Mouse (Mus musculus) intestine, postnatal 0 days (tissue): ENCODE measurements around the gene Atg14. TPM values are rescaled to one million over a fixed set of nuclear protein-coding genes. Genes with fewer than 3 reads are reported as not detected.
"Not testable (repeated sequence)": the region's sequence is repeated elsewhere in the genome, so short reads cannot be mapped to it uniquely, and the experiment has no call there.

Source experiments
- ATAC-seq: fragments of 200-750 bp; cut with Nextera tagmentation; 2 replicates; pipeline ENCODE4 v1.8.0; 2017; ENCODE audit warnings: mild to moderate bottlenecking, moderate TSS enrichment, moderate library complexity
- H3K27ac ChIP-seq: fragments of 300-500 bp; sonication (generic); 2 replicates; pipeline ENCODE4 v1.5.1; 2014; ENCODE audit warnings: mild to moderate bottlenecking, low read depth, low read length, moderate library complexity
- H3K27me3 ChIP-seq: fragments of 300-500 bp; sonication (generic); replicated peaks from 2 replicates; pipeline ENCODE4 v1.6.1; 2014; ENCODE audit warnings: low read length, mixed read lengths; ENCODE audit not compliant: control insufficient read depth, insufficient read depth
- H3K36me3 ChIP-seq: fragments of 300-500 bp; sonication (generic); 2 replicates; pipeline ENCODE4 v1.6.1; 2014; ENCODE audit warnings: mild to moderate bottlenecking, moderate library complexity; ENCODE audit not compliant: control insufficient read depth, insufficient read depth
- H3K4me1 ChIP-seq: fragments of 300-500 bp; sonication (generic); replicated peaks from 2 replicates; pipeline ENCODE4 v1.6.1; 2014; ENCODE audit warnings: antibody characterized with exemption, low read length, mixed read lengths; ENCODE audit not compliant: control insufficient read depth, insufficient read depth
- H3K4me2 ChIP-seq: fragments of 300-500 bp; sonication (generic); replicated peaks from 2 replicates; pipeline ENCODE4 v1.6.1; 2014; ENCODE audit warnings: low read depth, mild to moderate bottlenecking, moderate library complexity
- H3K4me3 ChIP-seq: fragments of 300-500 bp; sonication (generic); 2 replicates; pipeline ENCODE4 v1.5.1; 2014; ENCODE audit warnings: low read depth, low read length
- H3K9ac ChIP-seq: fragments of 300-500 bp; sonication (generic); 2 replicates; pipeline ENCODE4 v1.6.1; 2014; ENCODE audit warnings: mild to moderate bottlenecking, low read depth, low read length
- H3K9me3 ChIP-seq: fragments of 300-500 bp; sonication (generic); 2 replicates; pipeline ENCODE4 v1.6.1; 2016; ENCODE audit warnings: mixed run types; ENCODE audit not compliant: control insufficient read depth
- CTCF ChIP-seq: sonication (generic); IDR thresholded peaks from 2 replicates; pipeline ENCODE4 v1.5.1; 2016; ENCODE audit warnings: low read depth, mild to moderate bottlenecking, control low read depth, antibody characterized with exemption, moderate library complexity
- WGBS: fragments of 180-500 bp; shearing (Covaris S2); extraction: QIAGEN DNeasy Blood & Tissue Kit; methylation state at CpG from one replicate; pipeline ENCODE4 v1.1.7; 2014; 5-methylcytosine and 5-hydroxymethylcytosine counted together
- polyA plus RNA-seq: library from polyadenylated mRNA; unstranded; fragments of >200 nt; fragmentation: Nextera tagmentation; extraction: Ambion mirVana; gene quantifications from 2 replicates; pipeline ENCODE4 v1.2.1, GENCODE M21; 2015

Atg14 gene
- polyA plus RNA-seq, result 6.4 and 7.8 TPM in 2 replicates

- not testable (repeated sequence) for H3K27me3 ChIP-seq, H3K4me3 ChIP-seq, H3K36me3 ChIP-seq, H3K4me1 ChIP-seq, H3K9me3 ChIP-seq, H3K4me2 ChIP-seq, ATAC-seq, H3K9ac ChIP-seq, H3K27ac ChIP-seq
- 89% methylated on average over 11 of the region's 11 CpGs for WGBS
These were observed at the start of gene Atg14 for GRCm38 (mm10) chr14:47570549-47570948. Gene Atg14, minus strand, starts transcription at chr14:47570649.

DNA sequence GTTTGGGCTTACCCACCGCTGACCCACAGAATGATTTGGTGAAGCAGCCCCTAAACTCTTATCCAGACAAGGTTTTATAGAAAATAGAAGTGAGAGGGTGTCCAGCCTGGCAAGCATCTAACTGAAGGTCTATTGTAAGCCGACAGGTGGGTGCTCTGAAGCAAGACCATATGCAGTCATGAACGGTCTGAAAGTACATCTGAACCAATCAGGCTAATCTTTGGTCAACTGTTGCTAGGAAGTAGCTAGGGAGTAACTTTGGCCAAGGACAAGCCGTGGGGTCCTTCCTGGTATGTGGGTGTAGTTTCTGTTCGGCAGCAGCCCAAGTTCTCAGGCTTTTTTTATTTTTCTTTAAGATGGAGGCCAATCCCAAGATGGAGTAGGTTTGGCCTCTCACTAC, 48.4 kb upstream of the Atg14 start:
- Histone ChIP-seq H3K4me1 (no peaks in the 10 kb centered on the region), H3K4me3 (no peak overlapping the region), H3K27ac (no peak overlapping the region), H3K36me3 (no peaks in the 10 kb centered on the region), H3K4me2 (no peak overlapping the region), H3K27me3 (no peaks in the 10 kb centered on the region), H3K9ac (no peak overlapping the region), H3K9me3 (no peaks in the 10 kb centered on the region)
- TF ChIP-seq CTCF, result no peak
- no peak for ATAC-seq
- WGBS, result 80% methylated on average over 5 of the region's 5 CpGs

DNA sequence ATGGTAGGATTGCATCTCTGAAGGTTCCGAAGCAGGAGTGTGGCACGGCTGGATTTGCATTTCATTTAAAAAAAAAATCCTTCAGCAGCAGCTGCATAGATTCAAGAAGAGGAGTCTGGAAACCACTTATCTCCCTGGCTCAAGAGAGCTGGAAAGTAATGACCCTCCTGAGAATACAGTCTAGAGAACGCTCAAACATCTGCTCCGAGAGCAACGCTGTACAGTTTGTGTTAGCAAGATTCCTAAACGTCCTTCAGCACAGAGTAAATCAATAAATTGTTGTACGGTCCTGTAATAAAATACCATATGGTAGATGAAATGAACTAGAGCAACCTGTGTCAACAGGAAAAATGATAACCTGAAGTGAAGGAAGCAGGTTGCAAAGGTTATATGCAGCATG, 42.8 kb upstream of the Atg14 start:
- no peak for TF ChIP-seq CTCF
- Histone ChIP-seq H3K27ac (no peak overlapping the region), H3K4me3 (no peak overlapping the region), H3K4me1 (no peaks in the 10 kb centered on the region), H3K9ac (no peak overlapping the region), H3K9me3 (no peaks in the 10 kb centered on the region), H3K27me3 (no peaks in the 10 kb centered on the region), H3K4me2 (no peak overlapping the region), H3K36me3 (no peaks in the 10 kb centered on the region)
- 25% methylated on average over 7 of the region's 7 CpGs for WGBS
- ATAC-seq, result no peak

- H3K4me3 ChIP-seq, result no peak overlapping the region
- ATAC-seq, result 0 out of 2 replicates have a peak, but pooled peaks have one; percentile 38
- WGBS, result 30% methylated on average over 11 of the region's 11 CpGs
- no peaks in the 10 kb centered on the region for H3K27me3 ChIP-seq
- no peak overlapping the region for H3K9ac ChIP-seq
- no peak overlapping the region; the same call in 1 of the 2 replicates for H3K4me2 ChIP-seq
- TF ChIP-seq CTCF, result peak; percentile 83
- H3K27ac ChIP-seq, result no peak overlapping the region
- H3K4me1 ChIP-seq, result no peaks in the 10 kb centered on the region
- no peaks in the 10 kb centered on the region for H3K36me3 ChIP-seq
- H3K9me3 ChIP-seq, result no peaks in the 10 kb centered on the region
These were observed 27.5 kb upstream of the Atg14 start for GRCm38 (mm10) chr14:47597942-47598388.

DNA sequence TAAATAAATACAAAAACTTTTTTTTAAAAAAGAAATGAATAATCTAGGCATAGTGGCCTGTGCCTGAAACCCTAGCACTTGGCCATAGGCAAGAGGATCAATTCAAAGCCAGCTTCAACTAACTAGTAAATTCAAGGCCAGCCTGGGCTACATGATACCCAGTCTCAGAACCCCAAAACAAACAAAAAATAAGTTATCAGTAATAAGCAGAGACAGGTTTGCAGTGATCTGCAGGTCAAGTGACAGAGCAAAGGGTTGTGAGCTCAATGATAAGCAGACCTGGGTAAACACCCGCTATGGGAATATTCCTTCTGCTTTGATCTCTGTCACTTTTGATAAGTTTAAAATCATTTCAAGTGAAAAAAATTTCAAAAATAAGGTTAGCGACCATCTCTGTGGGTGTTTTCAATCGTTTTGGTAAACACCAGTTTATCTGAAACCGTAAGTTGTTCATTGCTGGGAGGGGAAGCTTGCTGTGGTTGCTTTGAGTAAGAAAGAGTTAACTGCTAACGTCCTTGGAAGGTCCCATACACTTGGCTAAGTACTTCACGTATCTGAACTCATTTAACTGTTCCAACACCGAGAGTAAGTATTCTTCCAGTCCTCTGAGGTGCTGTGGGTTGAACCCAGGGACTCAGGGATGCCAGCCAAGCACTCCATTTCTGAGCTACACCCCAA, 24.1 kb upstream of the Atg14 start:
- Histone ChIP-seq H3K9ac (no peak overlapping the region), H3K27me3 (no peaks in the 10 kb centered on the region), H3K27ac (no peak overlapping the region), H3K9me3 (no peaks in the 10 kb centered on the region), H3K4me1 (no peaks in the 10 kb centered on the region), H3K4me3 (no peak overlapping the region), H3K36me3 (no peaks in the 10 kb centered on the region), H3K4me2 (no peak overlapping the region)
- no peak for ATAC-seq
- 31% methylated on average over 7 of the region's 7 CpGs for WGBS
- TF ChIP-seq CTCF, result no peak

DNA sequence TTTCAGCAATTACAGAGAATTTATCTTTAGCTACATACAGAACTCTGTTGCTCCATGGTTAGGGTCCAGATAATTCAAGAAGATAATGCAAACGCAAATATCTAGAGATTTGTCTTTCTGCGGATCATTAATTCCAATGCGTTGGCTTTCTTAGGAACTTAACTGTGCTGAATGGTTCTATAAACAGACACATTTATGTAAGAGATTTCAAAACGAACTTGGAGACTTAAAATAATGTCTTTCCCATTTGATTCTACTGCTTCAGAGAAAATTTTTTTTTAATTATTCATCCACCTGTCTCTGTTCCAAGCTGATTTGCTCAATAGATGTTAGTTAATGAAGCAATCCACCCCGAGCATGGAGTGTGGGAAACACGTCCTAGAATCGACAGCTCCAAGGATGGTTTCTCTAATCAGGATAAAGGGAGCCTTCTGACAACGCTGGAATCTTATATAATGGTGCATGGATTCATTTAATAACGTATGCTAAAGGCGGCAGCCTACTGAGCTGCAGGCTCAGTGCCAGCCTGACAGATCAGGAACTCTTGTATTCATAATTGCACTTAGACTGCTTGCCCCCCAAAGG, 20.0 kb upstream of the Atg14 start:
- Histone ChIP-seq H3K27me3 (no peaks in the 10 kb centered on the region), H3K36me3 (no peaks in the 10 kb centered on the region), H3K4me1 (no peaks in the 10 kb centered on the region), H3K27ac (no peak overlapping the region), H3K4me2 (no peak overlapping the region), H3K4me3 (no peak overlapping the region), H3K9ac (no peak overlapping the region), H3K9me3 (no peaks in the 10 kb centered on the region)
- TF ChIP-seq CTCF, result no peak
- no peak for ATAC-seq
- WGBS, result 72% methylated on average over 10 of the region's 10 CpGs
